Mouse (Mus musculus) retina, postnatal 1 day (tissue): Measurements from ENCODE around the gene Ccdc8.
A peak's percentile ranks its signal among the peaks of the same experiment; 100 is the strongest.

Experiments used
- DNase-seq: peaks from one replicate; pipeline ENCODE4 v3.0.0-alpha.2; 2012

The Ccdc8 gene

GRCm38 (mm10) chr7:17011909-17012590 lies 19.5 kb downstream of the Ccdc8 start:
- DNase-seq: no peak

DNA sequence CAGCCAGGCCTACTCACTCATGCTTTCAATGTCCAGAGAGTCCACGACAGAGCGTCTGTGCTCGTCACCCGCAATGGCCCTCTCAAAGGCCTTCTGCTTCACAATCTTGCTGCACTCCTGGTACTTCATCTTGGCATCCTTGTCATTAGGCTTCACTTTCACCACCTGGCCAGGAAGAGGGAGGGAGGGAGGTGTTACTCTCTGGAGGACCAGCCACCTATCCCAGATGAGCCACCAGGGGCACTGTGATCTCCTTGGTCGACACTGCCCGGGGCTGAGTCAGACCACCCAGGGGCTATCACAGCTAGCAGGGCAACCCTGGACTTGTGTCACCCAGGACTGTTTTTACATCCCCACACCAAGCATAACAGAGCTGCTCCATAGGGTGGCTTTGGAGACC lies 22.9 kb downstream of the Ccdc8 start:
- no peak for DNase-seq

GRCm38 (mm10) chr7:17017036-17017435 lies 24.5 kb downstream of the Ccdc8 start:
- DNase-seq: no peak

- DNase-seq: no peak
These were observed 25.4 kb downstream of the Ccdc8 start for GRCm38 (mm10) chr7:17017921-17018320.

- no peak for DNase-seq
These were observed 27.1 kb downstream of the Ccdc8 start for GRCm38 (mm10) chr7:17019426-17020166.

GRCm38 (mm10) chr7:17022176-17022575 lies 29.7 kb downstream of the Ccdc8 start:
- no peak for DNase-seq

DNA sequence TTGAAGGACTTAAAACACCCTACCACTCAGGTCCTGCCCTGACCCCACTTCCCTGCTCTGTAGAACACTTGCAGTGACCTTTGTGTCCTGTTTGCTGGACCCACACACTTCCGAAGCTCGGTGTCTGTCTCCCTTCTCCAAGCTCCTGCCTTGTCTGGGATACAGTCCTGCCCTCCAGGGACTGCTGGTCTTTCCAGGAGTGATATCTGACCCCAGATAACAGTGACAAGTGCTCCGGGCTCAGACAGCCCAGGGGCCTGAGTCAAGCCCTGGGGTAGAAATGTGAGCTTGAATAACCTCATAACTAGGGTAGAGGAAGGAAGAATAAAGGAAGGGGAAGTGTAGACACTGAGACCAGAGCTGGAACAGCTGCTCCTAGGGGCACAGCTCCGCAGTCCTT lies 31.2 kb downstream of the Ccdc8 start:
- DNase-seq: no peak

- DNase-seq: no peak
These were observed 31.6 kb downstream of the Ccdc8 start for GRCm38 (mm10) chr7:17024141-17024540.

- DNase-seq: no peak
These were observed 32.5 kb downstream of the Ccdc8 start for GRCm38 (mm10) chr7:17024814-17025504.

GRCm38 (mm10) chr7:17025505-17025894 lies 33.0 kb downstream of the Ccdc8 start:
- no peak for DNase-seq

DNA sequence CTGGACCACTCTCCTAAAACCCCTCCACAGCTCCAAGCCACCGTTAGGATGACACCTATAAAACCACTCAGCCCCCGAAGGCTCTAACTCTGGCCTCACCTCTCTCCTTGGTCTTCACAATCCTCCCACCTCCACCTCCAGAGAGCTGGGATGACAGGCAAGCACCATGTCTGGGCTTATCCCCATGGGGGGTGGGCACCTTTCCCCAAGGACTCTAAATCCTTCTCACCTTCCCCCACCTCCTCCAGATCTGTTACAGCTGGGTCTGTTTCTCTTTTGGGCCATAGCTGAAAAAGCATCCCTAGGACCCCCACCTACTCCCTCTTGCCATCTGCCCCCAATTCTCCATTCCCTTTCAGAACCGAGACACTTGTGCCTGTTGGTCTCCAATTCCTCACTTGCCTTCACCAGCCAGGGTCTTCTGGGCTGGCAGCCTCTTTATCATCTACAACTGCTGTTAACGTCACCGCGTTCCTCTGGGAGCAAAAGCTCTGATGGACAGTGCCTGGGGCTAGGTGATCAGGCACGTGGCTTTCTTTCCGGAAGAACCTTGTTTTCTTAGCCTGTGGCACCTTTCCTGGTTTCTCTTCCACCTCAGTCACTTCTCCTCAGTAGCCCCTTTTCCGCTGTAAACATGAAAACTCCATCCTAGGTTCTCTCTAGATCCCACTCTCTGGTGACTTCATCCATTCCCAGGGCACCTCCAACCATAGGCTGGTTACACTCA lies 33.6 kb downstream of the Ccdc8 start:
- no peak for DNase-seq

DNA sequence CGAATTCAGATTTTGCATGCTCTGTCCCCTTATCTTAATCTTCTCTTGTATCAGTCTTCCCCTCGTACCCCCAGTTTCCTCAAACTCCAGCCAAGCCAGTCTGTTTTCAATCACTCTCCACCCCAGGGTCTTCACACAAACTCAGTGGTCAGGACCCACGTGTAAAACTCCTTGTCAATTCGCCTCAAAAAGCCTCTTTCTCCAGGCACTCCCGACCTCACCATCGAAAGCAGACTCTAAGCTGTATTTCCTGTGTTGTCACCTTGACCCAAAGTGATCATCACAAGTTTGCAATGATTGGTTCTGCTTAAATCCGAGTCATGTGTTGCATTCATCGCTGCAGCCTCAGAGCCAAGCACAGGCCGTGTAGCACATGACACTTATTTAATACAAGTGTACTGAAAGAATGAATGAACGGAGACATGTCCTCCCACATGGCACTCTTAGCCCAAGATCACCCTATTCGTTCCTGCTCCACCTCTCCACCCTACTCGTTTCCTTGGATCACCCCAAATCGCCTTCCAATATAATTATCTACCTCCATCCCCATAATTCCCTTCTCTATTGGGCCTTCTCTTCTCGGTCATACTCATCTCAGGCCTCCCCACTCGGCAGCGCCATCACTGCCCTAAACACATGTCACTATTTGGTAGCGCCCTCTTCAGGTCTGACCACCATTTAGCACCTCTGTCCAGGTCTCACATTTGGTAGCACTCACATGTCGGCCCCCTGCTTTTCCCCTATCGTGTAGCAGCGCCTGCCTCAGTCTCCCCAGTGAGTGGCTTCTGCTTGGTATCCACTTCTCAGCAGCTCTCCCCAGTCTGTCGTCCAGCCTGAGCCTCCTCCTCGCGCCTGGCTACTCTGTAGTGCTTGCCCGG lies 34.4 kb downstream of the Ccdc8 start:
- peak; percentile 85 for DNase-seq

DNA sequence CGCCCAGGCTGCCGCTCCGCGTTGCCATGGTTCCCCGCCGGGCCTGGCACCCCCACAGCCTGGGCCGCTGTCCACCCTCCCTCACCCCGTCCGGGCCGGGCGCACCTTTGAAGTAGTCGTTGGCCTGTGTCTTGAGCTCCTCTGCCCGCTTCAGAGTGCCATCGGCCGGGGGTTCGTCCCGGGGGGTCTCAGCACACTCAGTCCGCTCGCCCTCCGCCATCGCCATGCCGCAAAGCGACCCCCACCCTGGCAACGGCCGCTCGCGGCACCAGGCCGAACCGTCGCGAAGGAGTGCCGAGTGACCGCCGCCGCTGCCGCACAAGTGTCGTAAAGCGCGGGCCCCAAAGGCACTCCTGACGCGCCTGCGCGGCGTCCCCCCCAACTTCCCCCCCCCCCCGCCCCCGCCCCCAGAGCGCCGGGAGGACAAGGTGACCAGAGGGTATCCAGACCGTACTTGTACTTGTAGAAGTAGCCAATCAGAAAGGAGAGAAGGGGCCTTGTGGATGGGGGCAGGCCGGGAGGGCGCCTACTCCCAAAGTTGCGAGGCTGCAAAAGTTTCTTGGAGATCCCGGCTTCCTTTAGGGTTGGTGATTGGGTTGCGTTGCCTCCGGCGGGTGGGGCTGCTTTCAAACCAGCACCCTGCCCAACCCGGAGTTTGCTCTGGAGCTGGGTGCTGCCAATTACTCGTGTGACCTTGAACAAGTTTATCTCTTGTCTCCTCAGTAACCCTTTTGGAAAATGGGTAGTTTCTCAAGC lies 35.3 kb downstream of the Ccdc8 start, which contains the start of gene Ppp5c:
Ppp5c (minus strand) TSS at position 337 of the 756 bp plus-strand sequence.
- peak; percentile 96 for DNase-seq

DNA sequence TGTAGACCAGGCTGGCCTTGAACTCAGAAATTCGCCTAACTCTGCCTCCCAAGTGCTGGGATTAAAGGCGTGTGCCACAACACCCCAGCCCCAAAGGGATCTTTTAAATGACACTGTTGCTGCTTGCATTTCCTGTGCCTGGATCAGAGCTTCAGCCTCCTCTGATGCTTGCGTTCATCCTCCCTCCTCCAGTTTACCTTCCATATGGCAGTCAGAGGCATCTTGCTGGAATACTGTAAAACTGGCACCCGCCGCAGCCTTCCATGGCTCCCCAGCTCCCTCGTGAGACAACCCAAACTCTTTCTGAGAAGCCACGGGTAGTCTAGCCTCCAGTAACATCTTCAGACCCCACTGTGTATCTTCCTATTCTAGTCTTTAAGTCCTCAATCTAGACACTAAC lies 36.4 kb downstream of the Ccdc8 start:
- DNase-seq: no peak

DNA sequence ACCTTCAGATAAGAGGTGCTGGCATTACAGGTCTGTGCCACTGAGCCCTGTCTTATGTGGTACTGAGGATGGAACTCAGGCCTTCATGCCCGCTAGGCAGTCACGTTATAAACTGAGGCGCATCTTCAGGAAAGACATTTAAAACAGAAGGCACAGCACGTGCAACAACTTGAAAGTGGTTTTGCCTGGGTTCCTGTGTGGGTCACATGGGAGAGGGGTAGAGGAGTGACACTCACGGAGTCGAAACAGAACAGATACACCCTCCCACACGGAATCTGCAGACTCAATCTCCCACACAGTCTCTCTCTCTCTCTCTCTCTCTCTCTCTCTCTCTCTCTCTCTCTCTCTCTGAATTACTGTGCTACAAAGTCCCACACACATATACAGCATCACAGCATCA lies 37.7 kb downstream of the Ccdc8 start:
- no peak for DNase-seq

DNA sequence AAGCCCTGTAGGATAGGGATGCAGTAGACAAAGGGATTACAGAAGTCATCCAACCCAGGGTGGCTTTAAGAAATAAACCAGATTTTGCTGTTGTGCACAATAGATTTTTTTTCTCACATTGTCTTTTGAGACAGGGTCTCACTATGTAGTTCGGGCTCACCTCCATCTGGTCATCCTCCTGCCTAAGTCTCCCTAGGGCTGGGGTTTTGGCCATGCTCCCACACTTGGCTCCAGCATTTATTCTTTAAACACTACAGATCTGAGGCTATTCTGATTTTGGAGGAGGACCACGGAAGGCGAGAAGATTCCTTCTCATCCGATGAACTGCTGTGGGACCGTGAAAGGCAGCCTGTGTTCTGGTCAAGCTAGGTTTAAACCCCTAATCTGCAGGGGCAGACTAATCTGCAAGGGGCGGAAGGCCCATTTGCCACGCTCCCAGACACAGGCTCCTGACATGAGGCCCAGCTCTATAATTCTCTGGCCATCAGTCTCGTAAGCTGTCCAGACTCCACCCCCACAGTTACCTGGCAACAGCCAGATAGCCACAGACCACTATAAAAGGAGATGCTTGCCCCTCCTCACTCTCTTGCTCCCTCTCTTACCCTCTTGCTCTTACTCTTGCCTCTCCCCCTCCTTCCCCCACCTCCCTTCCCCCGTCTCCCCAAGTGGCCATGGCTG lies 45.6 kb downstream of the Ccdc8 start:
- peak; percentile 80 for DNase-seq

DNA sequence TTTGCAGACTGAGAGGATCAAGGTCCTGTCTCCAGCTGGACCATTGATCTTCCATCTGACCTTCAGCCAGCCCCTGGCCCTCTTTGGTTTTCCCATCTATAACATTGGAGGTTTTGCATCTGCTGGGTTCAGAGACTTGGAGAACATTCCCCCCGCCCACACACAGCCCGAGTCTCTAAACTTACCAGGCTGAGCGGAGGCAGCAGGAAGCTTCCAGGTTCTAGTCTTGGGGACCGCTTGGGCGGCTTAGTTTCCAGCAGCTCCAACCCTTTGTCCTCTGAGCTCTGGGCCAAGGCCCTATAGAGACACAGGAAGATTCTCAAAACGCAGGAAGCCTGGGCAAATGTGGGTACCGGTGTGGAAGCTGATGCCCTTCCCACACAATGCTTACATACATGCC lies 46.9 kb downstream of the Ccdc8 start:
- DNase-seq: no peak

DNA sequence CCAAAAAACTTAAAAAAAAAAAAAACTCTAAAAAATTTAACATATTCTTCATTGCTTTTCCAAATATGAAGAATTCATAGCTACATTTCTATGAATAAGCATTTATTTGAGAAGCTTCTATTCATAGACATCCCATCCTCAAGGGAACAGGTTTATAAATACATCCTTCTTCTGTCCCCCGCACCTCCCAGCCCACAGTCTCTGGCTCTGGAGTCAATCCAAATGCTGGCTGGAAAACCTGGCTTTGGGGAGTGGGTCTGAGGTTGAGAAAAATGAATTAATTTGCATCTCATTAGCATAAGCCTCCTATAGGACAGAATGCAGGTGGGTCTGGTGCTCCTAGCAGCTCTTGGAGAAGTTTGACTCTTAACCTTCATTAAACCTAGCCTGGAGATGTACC lies 53.2 kb downstream of the Ccdc8 start:
- DNase-seq: no peak
